Mouse (Mus musculus): ENCODE measurements around the gene 4930524J08Rik. TPM values are rescaled to one million over a fixed set of nuclear protein-coding genes. Genes with fewer than 3 reads are reported as not detected.
A peak's percentile ranks its signal among the peaks of the same experiment; 100 is the strongest.

The 4930524J08Rik gene
- polyA plus RNA-seq (2015; fragmentation: Nextera tagmentation; extraction: Ambion mirVana) = 2.8 and 3.8 TPM in 2 replicates

DNA sequence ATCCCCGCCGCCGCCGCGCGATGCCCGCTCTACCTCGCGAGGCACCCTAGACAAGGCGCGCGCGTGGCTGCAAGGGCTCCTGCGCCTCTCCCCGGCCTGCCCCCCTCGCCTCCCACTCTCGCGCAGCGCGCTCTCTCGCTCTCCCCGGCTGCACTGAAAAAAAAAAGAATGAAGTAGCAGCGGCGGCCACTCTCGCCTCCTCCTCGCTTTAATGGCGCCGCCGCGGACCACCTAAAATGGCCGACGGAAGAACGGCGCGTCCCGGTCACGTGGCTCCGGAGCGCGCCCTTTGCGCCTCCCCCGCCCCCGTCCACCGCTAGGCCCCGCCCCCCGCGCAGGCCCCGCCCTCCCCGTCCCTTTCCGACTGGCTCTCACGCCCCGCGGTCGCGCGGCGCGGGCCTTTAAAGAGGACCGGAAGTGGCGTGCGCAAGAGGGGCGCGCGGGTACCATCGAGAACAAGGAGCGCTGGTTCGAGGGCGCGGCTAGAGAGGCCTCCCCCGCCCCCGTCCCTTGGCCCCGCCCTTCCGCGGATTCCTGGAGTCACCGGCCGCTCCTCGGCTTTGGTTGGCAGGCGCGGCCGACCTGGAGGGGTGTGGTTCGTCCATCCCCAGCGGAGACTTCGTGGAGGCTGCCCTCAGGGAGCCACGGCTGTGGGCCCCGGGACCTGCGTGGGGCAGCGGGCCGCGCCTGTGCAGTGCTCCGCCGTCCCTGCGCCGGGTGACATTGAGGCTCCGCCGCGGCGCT is at the start of gene 4930524J08Rik, which contains the start of gene Hnrnpd:
4930524J08Rik (plus strand) TSS at position 363 of the 744 bp plus-strand sequence.
Hnrnpd (minus strand) TSS at position 240 of the 744 bp plus-strand sequence.
- Histone ChIP-seq H3K4me3 (peak within 1 kb of the TSS; percentile 94), H3K36me3 (replicated peaks) (no peaks in the 10 kb centered on the region), H3K27me3 (replicated peaks) (no peaks in the 10 kb centered on the region), H3K9ac (peak within 1 kb of the TSS; percentile 98), H3K4me2 (peak within 1 kb of the TSS; percentile 86), H3K9me3 (no peaks in the 10 kb centered on the region), H3K27ac (peak within 1 kb of the TSS; percentile 99), H3K4me1 (peaks cover 34% of the 10 kb centered on the region)
- peak; percentile 98 for ATAC-seq (replicated peaks)
- WGBS = under 1% methylated on average over 95 of the region's 97 CpGs

DNA sequence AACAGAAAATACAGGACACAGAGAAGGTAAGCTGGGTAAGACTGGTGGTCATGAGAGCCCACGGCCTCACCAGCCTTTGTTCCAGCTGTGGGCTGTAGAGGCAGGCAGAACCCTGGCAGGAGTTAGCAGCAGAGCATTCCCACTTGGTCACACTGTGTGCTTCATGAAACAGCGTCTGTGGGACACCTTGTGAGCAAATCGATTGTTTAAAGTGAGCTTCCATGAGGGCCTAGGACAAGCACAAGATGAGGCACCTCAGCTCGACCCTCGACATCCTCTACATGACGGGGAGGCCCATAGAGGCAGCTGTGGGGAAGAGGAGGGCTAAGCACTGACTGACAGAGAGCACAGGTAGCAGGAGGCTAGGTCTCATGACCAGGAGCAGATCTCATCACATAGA is 47.0 kb upstream of the 4930524J08Rik start:
- Histone ChIP-seq H3K9ac (no peak overlapping the region), H3K4me3 (no peak overlapping the region), H3K36me3 (replicated peaks) (no peaks in the 10 kb centered on the region), H3K9me3 (no peaks in the 10 kb centered on the region), H3K4me1 (no peaks in the 10 kb centered on the region), H3K4me2 (no peak overlapping the region), H3K27ac (no peak overlapping the region), H3K27me3 (replicated peaks) (no peaks in the 10 kb centered on the region)
- 83% methylated on average over 6 of the region's 6 CpGs for WGBS
- ATAC-seq (replicated peaks) = no peak

DNA sequence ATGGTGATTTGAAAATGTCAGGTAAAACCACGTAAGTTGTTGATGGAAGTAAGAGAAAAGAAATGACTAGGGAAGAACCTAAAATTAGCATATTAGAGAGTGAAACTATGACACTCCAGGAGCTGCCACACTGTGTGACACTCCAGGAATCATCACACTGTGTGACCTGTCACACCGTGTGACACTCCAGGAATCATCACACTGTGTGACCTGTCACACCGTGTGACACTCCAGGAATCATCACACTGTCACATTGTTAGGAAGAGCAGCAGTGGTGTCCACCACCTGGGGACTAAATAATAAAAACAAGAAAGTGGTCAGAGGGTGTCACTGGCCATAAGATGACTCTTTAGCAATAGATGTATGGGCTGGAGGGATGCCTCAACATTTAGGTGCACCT is 39.4 kb upstream of the 4930524J08Rik start:
- H3K27me3 ChIP-seq (replicated peaks) = no peaks in the 10 kb centered on the region
- H3K9me3 ChIP-seq = no peaks in the 10 kb centered on the region
- H3K27ac ChIP-seq = no peak overlapping the region
- peaks cover 3% of the 10 kb centered on the region for H3K4me1 ChIP-seq
- no peak overlapping the region for H3K4me2 ChIP-seq
- 69% methylated on average over 3 of the region's 3 CpGs for WGBS
- no peak overlapping the region for H3K4me3 ChIP-seq
- H3K36me3 ChIP-seq (replicated peaks) = no peaks in the 10 kb centered on the region
- H3K9ac ChIP-seq = no peak overlapping the region
- ATAC-seq (replicated peaks) = peak; percentile 52; the same call in 1 of the 2 replicates

DNA sequence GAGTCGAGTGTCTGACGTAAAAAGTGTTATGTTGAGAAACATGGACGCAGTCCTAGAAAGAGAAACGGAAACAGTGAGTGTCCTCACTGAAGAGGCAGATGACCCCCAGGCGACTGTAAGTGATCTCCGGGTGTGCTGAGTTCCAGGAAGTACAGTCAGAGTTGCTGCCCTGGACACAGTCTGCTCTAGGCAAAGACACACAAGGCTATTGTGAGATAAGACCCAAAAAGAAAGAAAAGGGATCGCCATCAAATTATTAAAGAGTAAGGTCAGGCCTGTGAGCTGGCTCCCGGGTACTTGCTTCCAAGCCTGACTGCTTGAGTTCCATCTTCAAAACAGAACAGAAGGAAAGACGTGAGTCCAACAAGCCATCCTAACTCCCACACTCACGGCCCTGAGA is 37.6 kb upstream of the 4930524J08Rik start:
- Histone ChIP-seq H3K9ac (no peak overlapping the region), H3K27ac (no peak overlapping the region), H3K4me2 (no peak overlapping the region), H3K27me3 (replicated peaks) (no peaks in the 10 kb centered on the region), H3K4me1 (peaks cover 3% of the 10 kb centered on the region), H3K36me3 (replicated peaks) (no peaks in the 10 kb centered on the region), H3K9me3 (no peaks in the 10 kb centered on the region), H3K4me3 (no peak overlapping the region)
- 81% methylated on average over 10 of the region's 10 CpGs for WGBS
- ATAC-seq (replicated peaks) = no peak

DNA sequence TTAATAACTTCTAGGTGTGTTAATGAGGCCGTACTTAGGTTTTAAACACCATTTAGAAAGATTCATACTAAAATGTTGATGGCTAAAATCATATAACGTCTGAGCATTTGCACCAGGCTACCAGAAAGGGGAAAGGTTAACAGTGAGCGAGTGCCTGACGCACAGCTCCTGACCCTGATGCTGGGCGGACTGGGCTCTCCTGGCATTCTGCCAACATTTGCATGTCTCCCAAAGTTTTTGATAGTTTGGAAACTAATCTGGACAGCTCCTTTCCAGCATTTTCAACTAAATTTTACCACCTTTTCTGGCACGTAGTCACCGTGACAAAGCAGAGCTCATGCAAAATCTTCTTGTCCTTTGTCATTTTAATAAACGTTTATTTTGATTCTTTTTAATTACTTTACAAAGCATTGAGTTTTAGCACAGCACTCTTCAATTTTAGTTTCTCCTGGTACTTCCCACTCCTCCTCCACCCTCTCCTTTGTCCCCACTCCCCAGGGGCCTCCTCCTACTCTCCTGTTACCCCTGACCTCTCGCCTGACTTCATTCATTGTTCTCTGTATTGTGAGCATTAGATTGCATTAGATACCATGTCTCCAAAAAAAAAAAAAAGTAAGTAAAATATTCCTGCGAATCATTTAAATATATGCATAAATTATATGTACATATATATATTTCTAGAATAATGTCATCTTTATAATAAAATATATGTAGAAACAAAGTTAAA is 36.9 kb upstream of the 4930524J08Rik start:
- Histone ChIP-seq H3K9ac (no peak overlapping the region), H3K4me3 (no peak overlapping the region), H3K9me3 (no peaks in the 10 kb centered on the region), H3K27ac (no peak overlapping the region), H3K4me1 (peaks cover 3% of the 10 kb centered on the region), H3K36me3 (replicated peaks) (no peaks in the 10 kb centered on the region), H3K4me2 (no peak overlapping the region), H3K27me3 (replicated peaks) (no peaks in the 10 kb centered on the region)
- WGBS = 43% methylated on average over 10 of the region's 10 CpGs
- ATAC-seq (replicated peaks) = no peak

DNA sequence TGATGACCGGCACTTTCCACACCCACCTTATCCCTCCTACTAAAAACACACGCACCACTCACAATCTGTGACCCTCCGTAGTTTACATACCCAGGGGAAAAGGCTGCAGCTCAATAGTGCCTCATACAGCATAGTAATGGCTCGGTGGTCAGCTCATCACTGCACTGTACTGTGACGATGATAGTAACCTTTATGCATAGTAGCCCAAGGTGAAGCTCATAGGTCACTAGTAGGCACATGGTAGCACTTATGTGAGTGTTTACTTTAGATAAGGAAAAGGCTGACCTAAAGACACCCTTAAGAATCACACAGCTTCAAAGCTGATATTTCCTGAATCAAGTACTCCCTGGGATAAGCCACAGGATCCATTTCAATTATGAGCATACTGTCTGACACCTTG is 26.3 kb upstream of the 4930524J08Rik start:
- WGBS = 88% methylated on average over 5 of the region's 5 CpGs
- Histone ChIP-seq H3K27ac (no peak overlapping the region), H3K4me3 (no peak overlapping the region), H3K4me1 (no peaks in the 10 kb centered on the region), H3K9me3 (no peaks in the 10 kb centered on the region), H3K9ac (no peak overlapping the region), H3K27me3 (replicated peaks) (no peaks in the 10 kb centered on the region), H3K36me3 (replicated peaks) (no peaks in the 10 kb centered on the region), H3K4me2 (no peak overlapping the region)
- ATAC-seq (replicated peaks) = no peak

DNA sequence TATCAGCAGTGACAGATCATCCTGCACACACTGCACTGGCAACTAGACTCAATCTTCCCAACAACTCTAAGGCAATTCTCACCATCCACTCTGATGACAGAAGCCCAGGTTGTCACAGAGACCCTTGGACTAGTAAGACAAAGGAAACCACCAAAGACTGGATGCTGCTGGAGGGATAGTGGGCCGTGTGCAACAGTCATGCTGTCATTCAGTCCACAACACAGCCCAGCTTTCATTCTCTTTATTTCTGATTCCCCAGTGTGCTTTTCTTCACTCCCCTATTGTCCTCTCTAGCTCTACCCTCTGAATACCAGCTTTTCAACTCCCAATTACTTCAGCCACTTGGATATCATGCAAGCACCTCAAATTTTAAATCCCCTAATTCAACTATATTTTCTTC is 25.0 kb upstream of the 4930524J08Rik start:
- Histone ChIP-seq H3K9ac (no peak overlapping the region), H3K9me3 (no peaks in the 10 kb centered on the region), H3K27ac (no peak overlapping the region), H3K27me3 (replicated peaks) (no peaks in the 10 kb centered on the region), H3K4me2 (no peak overlapping the region), H3K4me1 (no peaks in the 10 kb centered on the region), H3K36me3 (replicated peaks) (0 out of 2 replicates have a peak, but pooled peaks cover 4% of the 10 kb centered on the region), H3K4me3 (no peak overlapping the region)
- 0% methylated on average over 1 of the region's 1 CpGs for WGBS
- peak; percentile 64; the same call in 1 of the 2 replicates for ATAC-seq (replicated peaks)

DNA sequence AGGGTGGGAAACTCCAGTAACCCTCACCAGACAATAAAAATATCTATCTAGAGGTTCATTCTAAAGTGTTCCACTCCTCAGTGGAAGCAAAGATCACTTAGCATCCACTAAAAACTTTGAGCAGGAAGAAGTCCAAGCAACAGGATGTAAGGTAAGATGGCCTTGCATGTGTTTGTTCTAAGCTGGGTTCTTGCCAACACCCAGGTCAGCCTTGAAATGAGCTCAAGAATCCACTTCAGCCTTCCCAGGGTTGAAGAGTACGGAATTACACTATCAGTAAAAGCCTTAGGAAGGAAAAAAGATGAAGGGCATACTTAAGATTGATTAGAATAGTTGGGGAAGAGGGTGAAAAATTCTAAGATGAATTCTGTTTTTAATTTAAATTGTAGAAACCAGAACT is 20.2 kb upstream of the 4930524J08Rik start:
- no peak overlapping the region for H3K4me2 ChIP-seq
- peaks cover 22% of the 10 kb centered on the region for H3K36me3 ChIP-seq (replicated peaks)
- H3K9ac ChIP-seq = no peak overlapping the region
- H3K27me3 ChIP-seq (replicated peaks) = no peaks in the 10 kb centered on the region
- H3K27ac ChIP-seq = no peak overlapping the region
- 84% methylated on average over 1 of the region's 1 CpGs for whole genome bisulfite sequencing
- ATAC-seq (replicated peaks) = no peak
- no peaks in the 10 kb centered on the region for H3K4me1 ChIP-seq
- H3K9me3 ChIP-seq = no peaks in the 10 kb centered on the region
- H3K4me3 ChIP-seq = no peak overlapping the region

DNA sequence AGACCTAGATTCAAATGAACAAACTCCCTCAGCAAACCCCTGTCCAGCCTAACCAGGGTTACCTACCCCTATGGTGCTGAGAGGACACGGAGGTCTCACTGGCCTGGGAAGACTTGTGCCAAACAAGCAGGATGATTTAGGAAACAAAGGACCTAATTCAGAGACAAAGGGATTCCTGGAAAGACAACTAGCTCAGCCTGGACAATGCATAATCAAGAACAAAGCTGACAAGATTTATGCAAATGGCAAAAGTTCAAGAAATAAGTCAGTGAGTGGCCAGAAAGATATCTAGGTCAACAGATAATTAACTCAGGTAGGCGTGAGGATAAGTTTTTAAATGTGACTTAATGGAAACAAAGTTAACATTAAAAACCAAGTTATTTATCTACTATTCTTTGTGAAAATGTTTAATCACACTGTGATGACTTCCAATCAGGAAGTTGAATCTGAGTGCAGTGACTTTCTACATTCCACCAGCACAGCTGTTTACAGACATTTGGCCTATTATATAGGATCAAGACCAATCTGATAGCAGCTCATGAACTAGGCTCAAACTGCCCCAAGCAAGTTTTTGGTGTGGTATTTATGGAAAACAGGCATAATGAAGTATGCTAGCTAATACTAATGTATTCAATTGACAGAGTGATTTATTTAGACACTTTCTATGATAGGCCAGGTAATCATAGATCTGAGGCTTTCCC is 19.5 kb upstream of the 4930524J08Rik start:
- Histone ChIP-seq H3K27ac (no peak overlapping the region), H3K4me2 (no peak overlapping the region), H3K36me3 (replicated peaks) (peaks cover 27% of the 10 kb centered on the region), H3K27me3 (replicated peaks) (no peaks in the 10 kb centered on the region), H3K9ac (no peak overlapping the region), H3K9me3 (no peaks in the 10 kb centered on the region), H3K4me1 (no peaks in the 10 kb centered on the region), H3K4me3 (no peak overlapping the region)
- no peak for ATAC-seq (replicated peaks)
- 87% methylated on average over 2 of the region's 2 CpGs for WGBS

DNA sequence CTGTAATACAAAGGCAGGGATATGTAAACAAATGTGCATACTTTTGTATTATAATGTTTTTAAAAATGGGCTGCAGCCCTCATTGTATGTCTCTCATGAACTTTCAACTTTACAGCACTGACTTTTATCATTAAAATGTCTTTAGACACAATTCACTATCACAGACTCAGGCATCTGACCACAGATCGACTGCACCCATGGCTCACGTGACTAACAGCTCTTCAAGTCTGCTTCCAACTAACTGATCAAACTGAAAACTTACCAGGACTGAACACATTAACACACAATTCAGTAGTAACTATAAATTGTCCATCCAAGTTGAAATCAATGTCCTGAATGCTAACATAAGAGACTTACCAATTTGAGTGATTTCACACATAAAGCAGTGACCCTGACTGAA is 18.9 kb upstream of the 4930524J08Rik start:
- Histone ChIP-seq H3K4me1 (no peaks in the 10 kb centered on the region), H3K27ac (no peak overlapping the region), H3K4me3 (no peak overlapping the region), H3K36me3 (replicated peaks) (peaks cover 27% of the 10 kb centered on the region), H3K9me3 (no peaks in the 10 kb centered on the region), H3K27me3 (replicated peaks) (no peaks in the 10 kb centered on the region), H3K4me2 (no peak overlapping the region), H3K9ac (no peak overlapping the region)
- ATAC-seq (replicated peaks) = no peak
- WGBS = 90% methylated on average over 2 of the region's 2 CpGs

DNA sequence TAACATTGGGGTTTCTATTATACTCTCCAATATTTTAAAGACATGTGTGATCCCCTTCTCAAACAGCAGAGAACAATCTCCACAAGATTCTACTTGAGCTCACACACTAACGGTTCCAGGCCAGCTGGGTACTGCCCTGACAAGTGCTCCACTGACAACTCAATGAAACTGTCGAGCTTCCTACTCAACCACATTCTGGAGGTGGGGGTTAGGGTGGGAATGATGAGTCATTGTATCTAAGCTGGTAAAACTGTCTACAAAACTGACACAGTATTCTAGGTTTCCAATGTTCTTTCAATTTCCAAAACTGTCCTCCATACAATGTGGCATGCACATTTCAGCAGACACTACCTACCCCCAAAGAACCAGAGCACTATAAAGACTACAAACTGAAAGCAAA is 4.9 kb upstream of the 4930524J08Rik start:
- Histone ChIP-seq H3K9me3 (no peaks in the 10 kb centered on the region), H3K4me3 (no peak overlapping the region), H3K27ac (no peak overlapping the region), H3K4me1 (peaks cover 38% of the 10 kb centered on the region), H3K9ac (no peak overlapping the region), H3K27me3 (replicated peaks) (no peaks in the 10 kb centered on the region), H3K4me2 (no peak overlapping the region), H3K36me3 (replicated peaks) (no peaks in the 10 kb centered on the region)
- no peak for ATAC-seq (replicated peaks)
- 18% methylated on average over 2 of the region's 2 CpGs for WGBS

DNA sequence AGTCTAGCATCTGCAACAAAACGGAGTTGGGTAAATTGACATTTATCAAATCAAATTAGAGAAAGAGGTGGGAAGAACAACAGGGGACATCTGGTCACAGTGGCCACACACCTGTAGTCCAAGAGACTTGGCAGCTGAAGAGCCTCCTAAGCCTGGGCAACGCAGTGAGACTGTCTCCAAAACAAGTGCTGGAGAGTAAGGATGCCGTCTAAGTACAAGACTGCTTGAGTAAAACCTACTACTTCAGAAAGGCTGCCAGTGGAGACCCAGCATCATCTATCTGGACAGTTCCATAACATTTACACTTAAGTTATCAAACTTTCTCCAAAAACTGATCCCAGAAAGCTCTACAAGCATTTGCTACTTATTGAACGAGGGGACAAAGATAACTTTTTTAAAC is 3.8 kb upstream of the 4930524J08Rik start:
- peaks cover 44% of the 10 kb centered on the region for H3K4me1 ChIP-seq
- no peaks in the 10 kb centered on the region for H3K36me3 ChIP-seq (replicated peaks)
- no peaks in the 10 kb centered on the region for H3K9me3 ChIP-seq
- no peaks in the 10 kb centered on the region for H3K27me3 ChIP-seq (replicated peaks)
- H3K4me3 ChIP-seq = no peak overlapping the region
- ATAC-seq (replicated peaks) = no peak
- no peak overlapping the region for H3K9ac ChIP-seq
- no peak overlapping the region for H3K27ac ChIP-seq
- WGBS = 53% methylated on average over 4 of the region's 4 CpGs
- H3K4me2 ChIP-seq = peak overlapping the region; percentile 86
